17 mouse cellular contexts compared by ENCODE assay signal in genomic region chr8:70832371-70832770, GRCm38 (mm10). TPM values are rescaled to one million over a fixed set of nuclear protein-coding genes. Genes with fewer than 3 reads are reported as not detected.
DNase-seq lines count a peak whose midpoint lies in the region; ATAC-seq and TF ChIP-seq lines count a peak whose summit lies in the region.
"Had no signal": no experiment of that assay in that cellular context is flagged by ENCODE, and none has a peak within 500 bp of the region (broad histone marks: within the 10 kb centered on the region; RNA-seq: fewer than 3 reads in every experiment).

No protein-coding gene starts in this region.

- peak overlapping the region; percentile 94 for H3K27ac ChIP-seq in gastrocnemius, adult 2 months
- H3K27ac ChIP-seq in lung, embryonic 16.5 days (ENCODE audit: low read length), result 0 out of 2 replicates have a peak overlapping the region, but pooled peaks have one; percentile 4
- peak overlapping the region; percentile 54; the same call in 1 of the 2 replicates for H3K27ac ChIP-seq in embryonic facial prominence, embryonic 10.5 days (replicated peaks)
- H3K27ac ChIP-seq: forebrain, embryonic 12.5 days; heart, embryonic 13.5 days; hindbrain, embryonic 15.5 days; liver, embryonic 14.5 days; neural tube, embryonic 12.5 days; stomach, embryonic 15.5 days had no signal

- no peaks in the 10 kb centered on the region for H3K9me3 ChIP-seq in lung, embryonic 16.5 days (ENCODE audit: control insufficient read depth, low read length)
- no peaks in the 10 kb centered on the region for H3K9me3 ChIP-seq in embryonic facial prominence, embryonic 10.5 days
- H3K9me3 ChIP-seq: forebrain, embryonic 12.5 days; heart, embryonic 13.5 days; hindbrain, embryonic 15.5 days; neural tube, embryonic 12.5 days; stomach, embryonic 15.5 days had no signal

- no peak for TF ChIP-seq CTCF in gastrocnemius, adult 2 months (IDR thresholded peaks at IDR 0.05)

- intact Hi-C loops in gastrocnemius, adult 2 months (cut with DNase I), result no loop called here

- peaks cover 8% of the 10 kb centered on the region for H3K4me1 ChIP-seq in lung, embryonic 16.5 days (replicated peaks; ENCODE audit: control insufficient read depth, insufficient read depth, low read length)
- peaks cover 37% of the 10 kb centered on the region for H3K4me1 ChIP-seq in embryonic facial prominence, embryonic 10.5 days
- H3K4me1 ChIP-seq: hindbrain, embryonic 15.5 days had no signal

- no peak for ATAC-seq in lung, embryonic 16.5 days (ENCODE audit: low read depth)
- ATAC-seq in megakaryocyte, adult 5-6 weeks (ENCODE audit: poor library complexity, severe bottlenecking), result no peak

- no peak overlapping the region for H3K9ac ChIP-seq in lung, embryonic 16.5 days (ENCODE audit: low read length)
- H3K9ac ChIP-seq: heart, embryonic 13.5 days; hindbrain, embryonic 15.5 days; liver, embryonic 14.5 days; neural tube, embryonic 12.5 days; stomach, embryonic 15.5 days had no signal

- 68% methylated on average over 11 of the region's 11 CpGs for WGBS in lung, embryonic 16.5 days
- WGBS in embryonic facial prominence, embryonic 10.5 days, result 69% methylated on average over 11 of the region's 11 CpGs

- H3K4me3 ChIP-seq in gastrocnemius, adult 2 months, result no peak overlapping the region; the same call in 1 of the 2 replicates
- H3K4me3 ChIP-seq in lung, embryonic 16.5 days (ENCODE audit: low read length), result no peak overlapping the region
- H3K4me3 ChIP-seq in embryonic facial prominence, embryonic 10.5 days, result no peak overlapping the region
- H3K4me3 ChIP-seq: forebrain, embryonic 12.5 days; heart, embryonic 13.5 days; hindbrain, embryonic 15.5 days; neural tube, embryonic 12.5 days; stomach, embryonic 15.5 days had no signal

- no peak overlapping the region for H3K4me2 ChIP-seq in lung, embryonic 16.5 days (ENCODE audit: low read depth, low read length)
- H3K4me2 ChIP-seq: forebrain, embryonic 12.5 days; heart, embryonic 13.5 days; hindbrain, embryonic 15.5 days; neural tube, embryonic 12.5 days; stomach, embryonic 15.5 days had no signal

- DNase-seq in gastrocnemius, adult 2 months, result peak; percentile 83
- no peak for DNase-seq in gastrocnemius, postnatal 10 days
- peak; percentile 14 for DNase-seq in kidney, adult 18-20 months
- no peak for DNase-seq in kidney, postnatal 14 days
- no peak for DNase-seq in lung, postnatal 4 days
- no peak for DNase-seq in embryonic facial prominence, embryonic 10.5 days (ENCODE audit: low spot score)
- DNase-seq: cerebellum, adult 11-12 months; layer of hippocampus, adult 9-11 months; retina, postnatal 1 day had no signal

- peaks cover 4% of the 10 kb centered on the region; the same call in 1 of the 2 replicates for H3K36me3 ChIP-seq in lung, embryonic 16.5 days (ENCODE audit: control insufficient read depth, insufficient read depth, low read length)
- peaks cover 28% of the 10 kb centered on the region for H3K36me3 ChIP-seq in embryonic facial prominence, embryonic 10.5 days (replicated peaks)
- H3K36me3 ChIP-seq: forebrain, embryonic 12.5 days; hindbrain, embryonic 15.5 days had no signal

- H3K27me3 ChIP-seq in lung, embryonic 16.5 days (ENCODE audit: control insufficient read depth, insufficient read depth, low read depth, low read length), result no peaks in the 10 kb centered on the region
- no peaks in the 10 kb centered on the region for H3K27me3 ChIP-seq in embryonic facial prominence, embryonic 10.5 days (replicated peaks; ENCODE audit: low read depth, poor library complexity, severe bottlenecking)
- H3K27me3 ChIP-seq: heart, embryonic 13.5 days; hindbrain, embryonic 15.5 days; neural tube, embryonic 12.5 days; stomach, embryonic 15.5 days had no signal

RNA-seq across cellular contexts. Expression of gene Arrdc2, which starts 7.1 kb away (rescaled TPM):
- total RNA-seq in gastrocnemius, adult 2 months (2021), result 100 to 1,000 TPM in 1 of 2 experiments, 10 to 100 TPM in 1; 66.5 to 182 TPM
- total RNA-seq in gastrocnemius, postnatal 10 days (2021), result 10 to 100 TPM in 1 of 2 experiments, 1 to 10 TPM in 1; 4.3 to 27.1 TPM
- 4.5 and 5.6 TPM in 2 replicates for polyA plus RNA-seq in lung, embryonic 16.5 days (2015; fragmentation: Nextera tagmentation; extraction: Ambion mirVana)
- polyA plus RNA-seq in embryonic facial prominence, embryonic 10.5 days (2016; fragmentation: Nextera tagmentation; extraction: Ambion mirVana), result 5.1 and 5.8 TPM in 2 replicates
- total RNA-seq in megakaryocyte, adult 5-6 weeks (2015), result 9.0 and 11.0 TPM in 2 replicates
- total RNA-seq in megakaryocyte, adult 5-6 weeks (2017), result 10.5 and 11.1 TPM in 2 replicates

RNA-seq across cellular contexts. Expression of gene Il12rb1, which starts 24.1 kb away (rescaled TPM):
- not detected for total RNA-seq in gastrocnemius, adult 2 months (2021)
- under 1 TPM; 0.16 to 0.23 TPM for total RNA-seq in gastrocnemius, postnatal 10 days (2021)
- 0.24 and 0.69 TPM in 2 replicates for polyA plus RNA-seq in lung, embryonic 16.5 days (2015; fragmentation: Nextera tagmentation; extraction: Ambion mirVana)
- not detected in 2 replicates for polyA plus RNA-seq in embryonic facial prominence, embryonic 10.5 days (2016; fragmentation: Nextera tagmentation; extraction: Ambion mirVana)
- total RNA-seq in megakaryocyte, adult 5-6 weeks (2015), result 0.80 and 1.5 TPM in 2 replicates
- total RNA-seq in megakaryocyte, adult 5-6 weeks (2017), result 0.07 and 1.7 TPM in 2 replicates
- polyA plus RNA-seq: forebrain, embryonic 12.5 days; heart, embryonic 13.5 days; hindbrain, embryonic 15.5 days; neural tube, embryonic 12.5 days had no signal

RNA-seq across cellular contexts. Expression of gene Mast3, which starts 27.5 kb away (rescaled TPM):
- total RNA-seq in gastrocnemius, adult 2 months (2021), result 1 to 10 TPM; 2.7 to 3.6 TPM
- total RNA-seq in gastrocnemius, postnatal 10 days (2021), result 1 to 10 TPM; 7.2 to 8.9 TPM
- polyA plus RNA-seq in lung, embryonic 16.5 days (2015; fragmentation: Nextera tagmentation; extraction: Ambion mirVana), result 13.7 and 14.3 TPM in 2 replicates
- 12.4 and 13.9 TPM in 2 replicates for polyA plus RNA-seq in embryonic facial prominence, embryonic 10.5 days (2016; fragmentation: Nextera tagmentation; extraction: Ambion mirVana)
- 56.2 and 65.4 TPM in 2 replicates for total RNA-seq in megakaryocyte, adult 5-6 weeks (2015)
- 14.4 and 24.6 TPM in 2 replicates for total RNA-seq in megakaryocyte, adult 5-6 weeks (2017)

RNA-seq across cellular contexts. Expression of gene Kcnn1, which starts 30.7 kb away (rescaled TPM):
- total RNA-seq in gastrocnemius, adult 2 months (2021), result 10 to 100 TPM; 18.1 to 21.5 TPM
- total RNA-seq in gastrocnemius, postnatal 10 days (2021), result 1 to 10 TPM; 3.7 to 3.8 TPM
- 0.40 and 0.99 TPM in 2 replicates for polyA plus RNA-seq in lung, embryonic 16.5 days (2015; fragmentation: Nextera tagmentation; extraction: Ambion mirVana)
- 4.7 and 5.1 TPM in 2 replicates for polyA plus RNA-seq in embryonic facial prominence, embryonic 10.5 days (2016; fragmentation: Nextera tagmentation; extraction: Ambion mirVana)
- not detected in 2 replicates for total RNA-seq in megakaryocyte, adult 5-6 weeks (2015)
- total RNA-seq in megakaryocyte, adult 5-6 weeks (2017), result 0.33 TPM in 1 of 2 replicates, not detected in the other

RNA-seq across cellular contexts. Expression of gene Ccdc124, which starts 41.4 kb away (rescaled TPM):
- 10 to 100 TPM; 65.6 to 73.1 TPM for total RNA-seq in gastrocnemius, adult 2 months (2021)
- total RNA-seq in gastrocnemius, postnatal 10 days (2021), result 10 to 100 TPM; 42.8 to 45.0 TPM
- 99.2 and 106 TPM in 2 replicates for polyA plus RNA-seq in lung, embryonic 16.5 days (2015; fragmentation: Nextera tagmentation; extraction: Ambion mirVana)
- 173 and 179 TPM in 2 replicates for polyA plus RNA-seq in embryonic facial prominence, embryonic 10.5 days (2016; fragmentation: Nextera tagmentation; extraction: Ambion mirVana)
- total RNA-seq in megakaryocyte, adult 5-6 weeks (2015), result 32.7 and 38.9 TPM in 2 replicates
- 36.8 and 47.6 TPM in 2 replicates for total RNA-seq in megakaryocyte, adult 5-6 weeks (2017)

Comparison
In these comparisons a context has a peak if more than half of its experiments do, and no peak if none do; other contexts are left out.
1. DNase-seq: peak in gastrocnemius, adult 2 months (single experiment) and kidney, adult 18-20 months (single experiment); none in gastrocnemius, postnatal 10 days (single experiment), kidney, postnatal 14 days (single experiment), lung, postnatal 4 days (0 of 2) and embryonic facial prominence, embryonic 10.5 days (single experiment).
2. H3K27ac ChIP-seq: peak in every context shown above with its lines; median percentile 94 in gastrocnemius, adult 2 months; 54 in embryonic facial prominence, embryonic 10.5 days; 4 in lung, embryonic 16.5 days.